Mouse (Mus musculus): ENCODE measurements around the gene Lrrc7.
"Not testable (repeated sequence)": the region's sequence is repeated elsewhere in the genome, so short reads cannot be mapped to it uniquely, and the experiment has no call there.

Gene Lrrc7

GRCm38 (mm10) chr3:158168454-158168853 is 393.6 kb downstream of the Lrrc7 start:
- no peak for DNase-seq (ENCODE audit: low spot score in 2 of 2)

DNA sequence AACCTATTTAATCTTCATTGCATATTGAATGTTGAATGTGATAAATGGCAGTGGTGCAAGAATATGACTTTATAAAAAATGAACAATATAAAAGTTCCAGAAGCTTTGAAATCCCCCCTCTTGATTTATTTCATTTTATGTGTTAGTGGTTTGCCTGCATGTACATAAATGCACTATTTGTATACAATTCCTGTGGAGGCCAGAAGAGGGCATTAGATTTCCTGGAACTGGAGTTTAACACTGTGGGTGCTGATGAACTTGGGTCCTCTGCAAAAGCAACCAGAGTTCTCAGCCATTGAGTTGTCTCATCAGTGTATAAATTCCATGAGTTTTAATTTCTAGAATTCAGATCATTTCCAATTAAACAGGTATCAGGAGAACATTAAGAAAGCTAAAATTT is 397.0 kb downstream of the Lrrc7 start:
- DNase-seq (ENCODE audit: low spot score in 2 of 2): no peak

DNA sequence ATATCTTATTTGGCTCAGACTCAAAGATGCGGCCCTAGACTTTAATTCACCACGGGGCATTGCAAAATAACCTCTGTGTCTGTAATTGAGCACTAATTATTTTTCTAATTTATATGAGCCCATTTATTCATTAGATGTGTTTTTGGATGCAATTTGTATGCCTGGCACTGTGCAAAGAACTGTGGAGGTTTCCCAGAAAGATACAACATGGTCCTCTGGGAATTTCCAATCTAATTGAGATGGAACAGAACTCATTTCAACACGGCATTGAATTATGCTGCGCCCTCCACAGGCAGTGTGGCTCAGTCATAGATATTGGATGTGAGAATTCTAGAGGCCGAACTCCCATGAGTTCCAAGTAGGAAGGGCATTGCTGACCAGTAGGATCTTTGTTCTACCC is 397.6 kb downstream of the Lrrc7 start:
- DNase-seq (ENCODE audit: low spot score in 2 of 2): no peak

DNA sequence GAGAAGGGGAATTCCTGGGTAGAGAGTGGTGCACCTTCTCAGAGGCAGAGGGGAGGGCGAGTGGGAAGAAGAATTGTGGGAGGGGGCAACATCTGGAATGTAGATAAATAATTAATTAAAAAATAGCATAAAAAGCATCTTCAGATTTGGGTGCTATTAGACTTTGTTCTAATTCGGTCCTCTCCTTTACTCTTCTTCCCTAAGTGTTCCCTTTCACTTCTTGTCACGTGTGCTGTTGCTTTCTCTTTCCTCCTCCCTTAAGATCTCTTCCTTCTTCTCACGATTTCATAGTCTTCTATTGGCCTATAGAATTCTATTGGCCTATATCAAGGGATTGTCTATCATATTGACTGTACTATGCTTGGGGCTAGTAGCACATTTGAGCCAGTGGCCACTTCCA is 398.9 kb downstream of the Lrrc7 start:
- no peak for DNase-seq (ENCODE audit: low spot score in 2 of 2)

DNA sequence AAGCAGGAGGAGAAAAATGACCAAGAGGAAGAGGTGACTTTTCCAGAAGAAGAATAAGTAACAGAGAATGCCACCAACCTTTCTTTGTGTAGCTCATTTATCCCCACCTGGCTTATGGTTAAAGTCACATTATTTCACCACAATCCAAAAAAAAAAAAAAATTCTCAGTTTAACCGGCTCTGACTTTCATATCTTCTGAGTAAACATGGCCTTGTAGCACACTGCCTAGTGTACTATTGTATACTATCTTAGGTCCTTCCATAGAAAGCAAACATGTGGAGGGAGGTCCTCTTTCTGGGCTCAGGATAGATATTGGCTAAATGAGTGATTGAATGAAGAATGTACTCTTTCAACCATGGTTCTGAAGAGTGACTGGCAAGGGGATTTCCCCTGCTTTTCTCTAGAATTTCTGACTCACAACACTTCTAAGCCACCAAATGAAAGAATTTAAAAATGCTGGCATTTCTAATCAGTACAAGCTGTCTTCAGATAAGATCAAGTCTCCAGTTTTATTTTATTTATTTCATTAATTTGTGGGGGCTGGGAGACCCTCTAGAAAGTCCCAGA is 400.0 kb downstream of the Lrrc7 start:
- no peak for DNase-seq (ENCODE audit: low spot score in 2 of 2)

DNA sequence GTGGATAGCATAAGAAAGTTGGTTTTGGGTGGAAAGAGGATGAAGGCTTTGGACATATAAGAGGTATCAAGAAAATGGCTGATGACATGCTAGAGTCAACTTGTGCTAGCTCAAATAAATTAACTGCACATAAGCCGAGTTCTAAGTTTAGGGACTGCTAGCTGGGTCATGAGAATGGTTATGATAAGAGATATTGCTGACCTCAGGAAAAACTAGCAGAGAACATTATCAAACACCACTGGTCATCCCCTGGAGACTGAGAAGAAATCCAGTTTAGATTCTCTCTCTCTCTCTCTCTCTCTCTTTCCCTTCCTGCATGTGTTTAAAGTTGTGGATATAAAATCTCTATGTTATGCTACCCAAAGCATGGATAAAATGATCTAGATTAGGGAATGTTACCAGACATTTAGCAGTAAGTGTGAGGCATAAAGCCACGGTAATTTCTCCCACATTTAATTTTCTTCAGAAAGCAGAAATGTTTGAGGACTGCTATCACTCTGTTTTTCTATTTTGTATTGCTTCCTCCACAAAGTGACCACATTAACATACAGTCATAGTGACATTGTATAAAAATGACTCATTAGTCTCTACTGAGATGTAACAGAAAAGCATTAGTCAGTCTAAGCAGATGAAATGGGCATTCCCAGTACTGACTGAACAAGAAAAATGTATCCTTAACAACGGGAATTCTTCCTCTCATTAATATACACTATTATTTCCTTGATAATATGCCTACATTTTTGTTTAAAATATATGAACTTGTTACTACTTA is 406.3 kb downstream of the Lrrc7 start:
- DNase-seq (ENCODE audit: low spot score in 2 of 2): no peak

GRCm38 (mm10) chr3:158154134-158154533 is 407.9 kb downstream of the Lrrc7 start:
- DNase-seq (ENCODE audit: low spot score in 2 of 2): no peak

GRCm38 (mm10) chr3:158148998-158149397 is 413.0 kb downstream of the Lrrc7 start:
- DNase-seq (ENCODE audit: low spot score in 2 of 2): no peak

DNA sequence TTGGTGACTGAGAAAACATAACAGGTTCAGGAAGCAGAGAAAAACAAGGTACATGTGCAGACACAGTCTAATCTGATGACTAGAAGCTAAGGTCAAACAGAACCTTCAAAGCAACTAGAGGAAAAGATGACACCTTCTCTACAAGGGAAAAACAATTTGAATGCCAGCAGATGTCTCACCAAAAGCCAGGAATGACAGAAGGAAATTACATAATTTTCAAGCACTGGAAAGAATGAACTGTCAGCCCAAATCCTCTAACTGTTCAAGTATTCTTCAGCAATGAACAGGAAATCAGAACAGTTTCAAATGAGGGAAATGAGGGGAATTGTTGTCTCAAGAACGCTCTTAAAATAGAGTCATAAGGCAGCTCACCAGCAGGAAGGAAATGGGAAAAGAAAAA is 421.4 kb downstream of the Lrrc7 start:
- DNase-seq (ENCODE audit: low spot score in 2 of 2): no peak

DNA sequence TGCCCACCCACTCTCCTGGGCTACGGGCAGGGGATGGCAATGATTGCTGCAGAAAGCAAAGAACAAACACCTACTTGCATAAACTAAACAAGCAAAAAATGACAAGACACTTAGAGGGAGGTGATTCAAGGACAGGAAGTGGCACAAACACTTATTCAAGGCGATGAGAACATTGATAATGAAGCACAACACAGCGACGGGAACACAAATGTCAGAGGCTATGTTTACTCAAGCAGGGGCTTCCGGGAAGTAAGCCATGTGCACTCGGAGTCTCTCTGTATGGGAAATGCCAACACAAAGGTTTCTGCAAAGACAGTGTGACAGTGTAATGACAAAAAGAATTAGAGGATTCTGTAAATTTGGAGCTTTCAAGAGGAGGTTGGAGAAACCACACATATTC is 424.2 kb downstream of the Lrrc7 start:
- no peak for DNase-seq (ENCODE audit: low spot score in 2 of 2)

GRCm38 (mm10) chr3:158131672-158132071 is 430.3 kb downstream of the Lrrc7 start:
- no peak for DNase-seq (ENCODE audit: low spot score in 2 of 2)

GRCm38 (mm10) chr3:158131233-158131632 is 430.8 kb downstream of the Lrrc7 start:
- no peak for DNase-seq (ENCODE audit: low spot score in 2 of 2)

DNA sequence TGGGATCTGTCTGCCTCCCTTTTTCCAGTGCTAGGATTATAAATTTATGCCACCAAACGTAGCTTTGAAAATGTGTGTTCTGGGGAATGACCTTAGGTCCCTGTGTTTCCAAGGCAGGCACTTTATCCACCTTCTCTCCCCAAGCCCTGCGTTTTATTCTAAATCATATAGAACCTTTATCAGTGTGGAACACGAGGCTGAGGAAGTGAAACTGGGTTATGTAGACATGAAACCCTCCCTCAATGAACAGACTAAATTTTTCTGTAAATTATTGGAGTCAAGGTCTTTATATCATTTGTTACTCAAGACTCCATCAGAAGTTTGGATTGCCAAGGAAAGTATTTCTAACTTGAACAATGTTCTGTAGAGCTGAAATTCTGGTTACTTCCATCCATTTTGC is 439.1 kb downstream of the Lrrc7 start:
- no peak for DNase-seq (ENCODE audit: low spot score in 2 of 2)

GRCm38 (mm10) chr3:158105260-158105659 is 456.8 kb downstream of the Lrrc7 start:
- no peak for DNase-seq (ENCODE audit: low spot score in 2 of 2)

DNA sequence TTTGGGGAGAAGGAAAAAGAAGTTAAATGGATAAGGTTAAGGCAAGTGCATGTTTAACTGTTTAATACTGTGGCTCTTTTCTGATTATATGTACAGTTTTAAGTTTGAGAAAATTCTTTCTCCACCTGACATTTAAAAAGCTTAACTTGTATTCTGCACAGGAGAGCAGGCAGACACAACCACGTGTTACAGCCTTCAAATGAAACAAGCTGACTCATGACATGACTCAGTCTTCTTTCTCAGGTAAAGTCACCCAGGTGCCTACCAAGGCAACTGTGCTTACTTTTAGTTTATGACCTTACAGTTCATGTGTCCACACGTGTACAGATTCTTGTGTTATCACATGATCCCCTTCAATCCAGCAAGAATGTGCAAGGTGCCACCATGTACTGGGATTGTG is 458.6 kb downstream of the Lrrc7 start:
- no peak for DNase-seq (ENCODE audit: low spot score in 2 of 2)

GRCm38 (mm10) chr3:158102530-158102929 is 459.5 kb downstream of the Lrrc7 start:
- not testable (repeated sequence) for DNase-seq (ENCODE audit: low spot score in 2 of 2)

- not testable (repeated sequence) for DNase-seq (ENCODE audit: low spot score in 2 of 2)
Observed at GRCm38 (mm10) chr3:158102043-158102442, 460.0 kb downstream of the Lrrc7 start.

GRCm38 (mm10) chr3:158093919-158094318 is 468.1 kb downstream of the Lrrc7 start:
- DNase-seq (ENCODE audit: low spot score in 2 of 2): no peak

DNA sequence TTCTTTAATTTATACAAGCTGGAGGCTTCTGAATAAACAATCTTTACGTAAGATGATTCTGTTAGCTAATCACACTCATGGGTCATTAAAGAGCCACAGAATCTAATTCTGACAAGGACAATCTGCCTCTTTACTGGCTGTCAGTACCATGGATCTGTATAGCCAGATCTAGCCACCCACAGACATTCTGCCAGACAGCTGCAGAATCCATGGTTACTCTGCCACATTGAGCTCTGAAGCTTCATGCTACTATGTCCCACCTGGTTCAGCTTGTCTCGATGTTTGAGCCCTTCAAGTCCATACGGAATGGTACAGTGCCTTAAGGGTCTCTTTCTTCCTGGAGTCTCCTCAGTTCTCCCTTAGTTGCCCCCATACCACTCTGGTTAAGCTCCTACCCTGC is 470.4 kb downstream of the Lrrc7 start:
- no peak for DNase-seq (ENCODE audit: low spot score in 2 of 2)

DNA sequence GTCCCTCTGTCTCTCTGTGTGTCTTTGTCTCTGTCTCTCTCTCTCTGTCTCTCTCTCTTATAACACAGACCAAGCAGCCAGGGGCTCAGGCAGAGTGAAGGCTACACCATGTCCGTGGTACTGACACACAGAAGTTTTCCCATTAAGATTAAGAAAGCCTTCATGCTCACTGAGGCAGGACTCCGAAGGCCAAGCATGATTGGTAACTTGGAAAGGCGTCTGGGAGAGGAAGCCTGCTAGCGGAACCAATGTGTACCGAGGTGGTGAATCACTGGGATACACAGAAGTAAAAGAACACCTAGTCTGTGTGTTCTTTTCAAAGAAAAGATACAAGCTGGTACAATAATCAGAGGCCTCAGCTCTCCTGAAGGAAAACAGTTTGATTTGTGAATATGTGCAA is 484.2 kb downstream of the Lrrc7 start:
- DNase-seq (ENCODE audit: low spot score in 2 of 2): no peak

DNA sequence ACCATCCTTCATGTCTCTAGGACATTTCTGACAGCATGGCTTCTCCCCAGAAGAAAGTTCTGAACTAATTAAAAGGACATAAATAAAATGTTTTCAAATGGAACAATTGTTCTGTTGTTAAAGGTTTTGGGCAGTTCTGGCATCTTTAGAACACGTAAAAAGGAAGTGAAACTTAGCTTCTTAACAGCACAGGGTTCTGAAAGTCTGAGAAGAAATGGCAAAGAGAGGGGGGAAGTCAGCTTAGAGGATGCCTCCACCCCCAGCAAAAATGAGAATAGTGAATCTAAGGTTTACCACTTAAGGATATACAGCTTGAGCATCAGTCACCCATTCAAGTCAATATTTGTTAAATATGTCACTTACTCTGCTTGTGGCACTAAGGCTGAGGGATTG is 484.6 kb downstream of the Lrrc7 start:
- DNase-seq (ENCODE audit: low spot score in 2 of 2): no peak

GRCm38 (mm10) chr3:158076685-158077379 is 485.2 kb downstream of the Lrrc7 start:
- no peak for DNase-seq (ENCODE audit: low spot score in 2 of 2)

GRCm38 (mm10) chr3:158075004-158075403 is 487.0 kb downstream of the Lrrc7 start:
- no peak for DNase-seq (ENCODE audit: low spot score in 2 of 2)

Data from frontal cortex, postnatal 10 days (tissue).